Mouse (Mus musculus) spleen, postnatal 4 days (tissue): Measurements from ENCODE around the gene Stk38l.
"Not testable (repeated sequence)": the region's sequence is repeated elsewhere in the genome, so short reads cannot be mapped to it uniquely, and the experiment has no call there.

ENCODE experiments used
- DNase-seq, 2 experiments: peaks; one replicate each; pipeline ENCODE4 v3.0.0; 2022; ENCODE audit warnings: low spot score in 2 of 2

Gene Stk38l

DNA sequence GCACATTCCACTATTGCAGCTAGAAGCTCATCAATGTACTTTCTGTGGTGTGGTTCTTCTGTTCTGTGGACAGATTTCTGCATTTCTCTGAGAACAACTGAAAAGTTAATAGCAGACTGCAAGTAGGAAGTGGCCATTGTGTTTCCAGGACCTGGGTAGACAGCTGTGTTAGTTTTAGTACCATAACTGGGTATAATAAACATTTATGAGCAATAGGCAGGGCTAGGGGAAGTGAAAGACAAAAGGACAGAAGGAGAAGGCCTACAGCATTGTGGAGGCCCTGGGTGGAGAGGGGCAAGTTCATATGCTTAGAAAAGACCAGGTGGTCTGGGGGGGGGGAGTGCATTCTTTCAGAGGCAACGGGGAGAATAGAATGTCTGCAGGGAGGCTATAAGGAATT is 8.8 kb downstream of the Stk38l start:
- DNase-seq = no peak

DNA sequence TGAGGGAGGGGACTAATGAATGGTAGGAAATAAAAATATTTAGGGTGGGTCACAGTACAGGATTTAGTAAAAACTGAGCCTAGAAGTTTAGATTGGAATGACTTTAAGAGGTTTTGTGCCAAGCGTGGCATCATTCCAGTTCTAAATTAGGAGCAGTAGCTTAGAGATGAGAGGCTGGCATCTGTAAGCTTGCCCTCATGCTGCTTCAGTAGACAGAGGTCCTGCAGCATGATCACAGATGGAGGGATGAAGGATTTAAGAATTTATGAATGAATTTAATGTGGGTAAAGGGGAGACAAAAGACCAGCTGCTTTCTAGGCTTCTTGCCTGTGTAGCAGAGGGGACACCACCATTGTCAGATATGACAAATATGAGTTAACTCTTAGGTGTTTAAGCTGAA is 14.1 kb downstream of the Stk38l start:
- DNase-seq = no peak

DNA sequence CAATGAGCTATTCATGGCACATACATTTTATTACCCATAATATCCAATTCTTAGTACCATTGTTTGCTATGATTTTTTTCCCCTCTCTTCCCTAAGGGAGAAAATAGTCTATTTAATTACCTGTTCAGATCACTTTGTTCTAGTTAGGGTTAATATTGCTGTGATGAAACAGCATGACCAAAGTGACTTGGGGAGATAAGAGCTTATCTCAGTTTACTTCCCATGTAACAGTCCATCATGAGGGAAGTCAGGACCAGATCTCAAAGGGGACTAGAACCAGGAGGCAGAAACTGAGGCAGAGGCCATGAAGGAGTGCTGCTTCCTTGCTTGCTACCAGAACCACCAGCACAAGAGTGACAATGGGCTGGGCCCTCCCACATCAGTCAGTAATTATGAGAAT is 15.9 kb downstream of the Stk38l start:
- DNase-seq = no peak

GRCm38 (mm10) chr6:146741986-146742635 is 17.3 kb downstream of the Stk38l start:
- DNase-seq = no peak

DNA sequence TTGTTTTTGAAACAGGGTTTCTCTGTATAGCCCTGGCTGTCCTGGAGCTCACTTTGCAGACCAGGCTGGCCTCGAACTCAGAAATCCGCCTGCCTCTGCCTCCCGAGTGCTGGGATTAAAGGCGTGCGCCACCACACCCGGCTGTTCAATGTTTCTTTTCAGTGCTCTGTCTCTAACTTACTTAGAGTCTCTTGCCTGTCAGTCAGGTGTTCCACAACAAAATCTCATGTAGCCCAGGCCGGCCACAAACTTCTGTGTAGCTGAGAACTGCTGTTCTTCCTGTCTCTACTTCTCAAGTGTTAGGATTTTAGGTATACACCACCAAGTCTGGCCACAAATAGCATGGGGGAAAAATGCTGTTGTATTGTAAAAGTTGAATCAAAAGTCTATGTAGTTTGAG is 19.5 kb downstream of the Stk38l start:
- DNase-seq = not testable (repeated sequence)

GRCm38 (mm10) chr6:146745180-146745579 is 20.4 kb downstream of the Stk38l start:
- no peak for DNase-seq

GRCm38 (mm10) chr6:146746577-146746976 is 21.8 kb downstream of the Stk38l start:
- no peak for DNase-seq

DNA sequence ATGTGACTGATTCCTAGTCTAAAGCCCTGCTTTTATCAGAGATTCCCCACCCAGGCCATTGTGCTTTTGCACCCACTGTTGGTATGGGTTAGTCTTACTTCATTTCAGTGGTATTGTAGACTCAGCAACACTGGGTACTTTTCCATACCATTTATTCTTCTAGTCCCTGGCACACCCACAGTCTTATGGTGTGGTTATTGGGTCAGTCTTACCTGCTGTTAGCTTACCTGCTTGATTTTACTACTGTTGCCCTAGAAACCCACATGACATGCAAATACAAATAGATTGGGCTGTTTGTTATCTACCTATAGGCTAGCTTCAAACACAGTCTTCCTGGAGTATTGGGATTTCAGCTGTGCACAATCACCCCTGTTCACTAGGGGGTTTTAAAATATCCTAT is 22.3 kb downstream of the Stk38l start:
- no peak for DNase-seq

- no peak for DNase-seq
Observed at GRCm38 (mm10) chr6:146748271-146748670, 23.5 kb downstream of the Stk38l start.

DNA sequence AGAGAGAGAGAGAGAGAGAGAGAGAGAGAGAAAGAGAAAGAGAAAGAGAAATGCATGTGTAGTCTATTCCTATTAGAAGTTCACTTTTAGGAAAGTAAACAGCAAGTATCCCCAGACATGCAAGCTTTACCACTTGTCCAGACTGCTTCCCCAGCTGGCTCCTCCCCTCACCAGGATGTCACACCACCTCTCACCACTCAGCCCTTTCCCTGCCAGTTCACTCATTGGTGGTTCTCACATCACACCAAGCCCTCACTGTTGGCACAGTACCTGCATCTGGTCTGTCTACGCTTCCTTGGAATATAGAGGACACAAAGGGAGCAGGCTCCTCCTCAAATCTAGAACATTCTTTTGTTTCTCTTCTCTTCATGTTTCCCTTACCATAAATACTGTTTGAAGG is 26.9 kb downstream of the Stk38l start:
- DNase-seq = no peak

GRCm38 (mm10) chr6:146752178-146752577 is 27.4 kb downstream of the Stk38l start:
- no peak for DNase-seq

GRCm38 (mm10) chr6:146752612-146753011 is 27.8 kb downstream of the Stk38l start:
- no peak for DNase-seq

DNA sequence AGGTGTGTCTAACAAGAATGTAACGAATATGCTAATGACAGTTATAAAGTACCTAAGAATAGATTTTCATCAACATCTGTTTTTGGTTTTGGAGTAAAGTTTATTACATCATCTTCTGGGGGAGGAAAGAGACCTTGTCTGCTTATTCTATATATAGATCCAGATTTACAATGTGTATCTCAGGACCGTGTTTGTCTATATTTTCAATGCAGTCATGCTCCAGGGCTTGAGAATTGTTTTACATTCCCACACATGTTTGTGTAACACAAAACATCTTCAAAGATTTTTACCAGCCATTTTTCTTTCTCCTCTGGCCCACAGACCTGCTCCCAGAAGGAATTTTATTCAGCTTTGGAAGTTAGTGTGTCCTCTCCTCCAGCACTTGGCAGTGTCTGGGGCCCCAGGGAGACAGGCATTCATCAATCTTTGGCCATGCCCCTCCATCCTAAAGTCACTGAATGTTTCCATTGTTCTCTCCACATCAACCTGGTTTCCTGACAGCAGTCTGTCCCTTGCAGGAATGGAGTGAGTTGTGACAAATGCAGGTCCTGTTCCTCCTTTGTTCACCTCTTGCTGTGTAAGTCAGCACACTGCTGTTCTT is 28.9 kb downstream of the Stk38l start:
- DNase-seq = no peak

DNA sequence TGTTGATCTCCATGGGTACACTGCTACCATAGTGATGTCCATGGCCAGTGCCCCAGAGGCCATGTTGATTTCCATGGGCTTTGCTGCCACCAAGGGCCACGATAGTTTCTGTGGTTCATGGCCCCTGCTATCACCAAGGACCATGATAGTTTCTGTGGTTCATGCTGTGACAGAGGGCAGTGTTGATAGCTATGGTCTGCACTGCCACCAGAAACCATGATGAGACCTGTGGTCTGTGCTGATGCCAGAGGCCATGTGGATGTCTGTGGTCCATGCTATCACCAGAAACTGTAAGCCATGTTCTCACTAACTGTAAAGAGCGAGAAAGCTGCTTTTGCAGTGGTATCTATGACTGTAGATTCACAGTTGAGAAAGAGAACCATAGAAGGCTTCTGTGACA is 30.3 kb downstream of the Stk38l start:
- no peak for DNase-seq

- no peak for DNase-seq
Observed at GRCm38 (mm10) chr6:146755679-146756078, 30.9 kb downstream of the Stk38l start.

DNA sequence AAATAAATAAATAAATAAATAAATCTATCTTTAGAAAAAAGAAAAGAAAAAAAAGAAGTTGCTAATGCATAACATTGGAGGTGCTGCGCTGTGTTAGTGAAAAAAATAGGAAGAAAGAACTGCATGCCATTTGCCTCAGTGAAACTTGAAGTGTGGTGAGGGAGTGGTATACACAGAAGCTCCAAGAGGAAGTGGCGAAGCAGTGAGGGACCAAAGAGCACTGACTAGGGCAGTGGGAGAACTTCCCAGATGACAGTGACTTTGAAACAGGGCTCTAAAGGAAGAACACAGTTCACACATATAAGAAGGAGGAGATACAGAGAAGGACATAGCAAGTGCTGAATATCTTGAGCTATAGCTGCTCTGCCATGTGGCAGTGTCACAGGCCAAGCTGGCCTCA is 34.2 kb downstream of the Stk38l start:
- no peak for DNase-seq

DNA sequence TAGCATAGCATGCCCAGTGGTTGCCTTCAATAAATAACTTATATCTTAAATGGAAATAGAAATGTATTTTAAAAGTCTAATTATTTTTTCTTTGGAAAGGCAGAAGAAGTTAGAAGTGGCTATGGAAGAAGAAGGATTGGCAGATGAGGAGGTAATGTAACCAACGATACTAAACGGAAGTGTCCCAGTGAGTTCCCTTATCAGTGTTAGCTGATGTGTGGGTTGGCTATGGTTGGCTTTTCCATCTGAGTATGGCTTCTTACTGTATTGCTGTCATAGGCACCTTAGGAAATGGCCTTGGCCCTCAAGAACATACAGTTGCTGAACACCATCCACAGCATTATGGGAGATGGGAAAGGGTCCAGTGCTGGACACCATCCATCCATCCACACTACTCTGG is 35.2 kb downstream of the Stk38l start:
- DNase-seq = no peak

- no peak for DNase-seq
Observed at GRCm38 (mm10) chr6:146760736-146761135, 35.9 kb downstream of the Stk38l start.

DNA sequence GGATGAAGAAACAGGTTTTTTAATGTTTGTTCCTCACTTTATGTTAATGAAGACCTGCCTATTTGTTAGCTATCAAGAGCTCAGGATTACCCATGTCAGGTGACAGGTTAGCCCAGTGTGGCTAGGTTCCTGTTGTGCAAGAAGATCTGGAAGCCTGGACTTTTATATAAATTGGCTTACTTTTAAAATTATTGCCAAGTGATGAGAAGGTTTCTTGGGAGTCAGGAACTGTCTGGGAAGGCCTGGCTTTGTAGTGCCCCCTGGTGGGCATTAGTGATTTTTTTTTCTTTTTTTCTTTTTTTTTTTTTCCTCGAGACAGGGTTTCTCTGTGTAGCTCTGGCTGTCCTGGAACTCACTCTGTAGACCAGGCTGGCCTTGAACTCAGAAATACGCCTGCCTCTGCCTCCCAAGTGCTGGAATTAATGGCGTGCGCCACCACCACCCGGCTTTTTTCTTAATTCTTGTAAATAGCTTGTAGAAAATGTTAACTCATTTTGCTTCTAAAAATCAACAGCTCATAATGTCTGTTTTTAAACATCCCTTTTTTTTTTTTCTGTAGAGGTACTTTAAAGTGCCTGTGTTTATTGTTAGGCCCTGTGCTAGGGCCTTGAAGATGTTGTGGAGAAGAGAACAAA is 37.6 kb downstream of the Stk38l start:
- no peak for DNase-seq

DNA sequence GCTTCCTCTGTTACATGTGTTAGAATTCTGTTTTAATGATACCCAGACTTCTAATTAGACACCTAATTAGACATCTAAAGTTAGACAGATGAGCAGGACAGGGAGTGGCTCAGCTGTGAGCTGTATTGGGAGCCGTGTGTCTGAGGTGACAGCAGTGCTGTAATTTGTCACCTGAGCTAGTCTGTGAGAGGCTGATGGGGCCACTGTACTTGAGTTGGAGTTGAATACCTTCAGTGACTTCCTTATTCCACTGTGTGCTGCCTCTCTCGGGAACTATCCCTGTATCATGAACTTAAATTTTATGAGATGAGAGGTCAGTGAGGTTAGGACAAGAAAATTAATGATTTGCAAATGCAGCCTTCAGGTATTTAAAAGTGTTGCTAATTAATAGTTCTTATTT is 39.8 kb downstream of the Stk38l start:
- peak in 1 of 2 experiments; percentile 31 for DNase-seq

GRCm38 (mm10) chr6:146765270-146765669 is 40.5 kb downstream of the Stk38l start:
- peak in 1 of 2 experiments; percentile 36 for DNase-seq

GRCm38 (mm10) chr6:146768813-146769404 is 44.1 kb downstream of the Stk38l start:
- peak in 1 of 2 experiments; percentile 46 for DNase-seq
